Mouse (Mus musculus) heart, postnatal 0 days (tissue): ENCODE measurements around the gene Pip4k2b.
"Not testable (repeated sequence)": the region's sequence is repeated elsewhere in the genome, so short reads cannot be mapped to it uniquely, and the experiment has no call there.

Experiments
- CTCF ChIP-seq: IDR thresholded peaks from 2 replicates; pipeline ENCODE4 v1.5.1; 2016; ENCODE audit warnings: antibody characterized with exemption, control low read depth, low read depth
- EP300 ChIP-seq: IDR thresholded peaks from 2 replicates; pipeline ENCODE4 v1.6.1; 2016; ENCODE audit warnings: antibody characterized with exemption, low read depth

DNA sequence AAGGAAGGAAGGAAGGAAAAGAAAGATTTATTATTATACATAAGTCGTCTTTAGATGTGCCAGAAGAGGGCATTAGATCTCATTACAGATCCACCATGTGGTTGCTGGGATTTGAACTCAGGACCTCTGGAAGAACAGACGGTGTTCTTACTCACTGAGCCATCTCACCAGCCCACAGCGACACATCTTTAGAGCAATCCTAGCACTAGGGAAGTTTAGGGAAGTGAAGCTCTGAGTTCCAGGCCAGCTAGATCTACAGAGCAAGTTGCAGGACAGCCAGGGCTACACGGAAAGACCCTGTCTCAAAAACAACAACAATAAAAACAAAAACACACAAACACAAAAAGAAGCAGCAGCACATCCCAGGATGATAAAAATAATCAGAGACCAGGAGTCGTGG is 9.7 kb downstream of the Pip4k2b start:
- not testable (repeated sequence) for TF ChIP-seq EP300, CTCF
